13 mouse cellular contexts compared by ENCODE assay signal in the genomic region with DNA sequence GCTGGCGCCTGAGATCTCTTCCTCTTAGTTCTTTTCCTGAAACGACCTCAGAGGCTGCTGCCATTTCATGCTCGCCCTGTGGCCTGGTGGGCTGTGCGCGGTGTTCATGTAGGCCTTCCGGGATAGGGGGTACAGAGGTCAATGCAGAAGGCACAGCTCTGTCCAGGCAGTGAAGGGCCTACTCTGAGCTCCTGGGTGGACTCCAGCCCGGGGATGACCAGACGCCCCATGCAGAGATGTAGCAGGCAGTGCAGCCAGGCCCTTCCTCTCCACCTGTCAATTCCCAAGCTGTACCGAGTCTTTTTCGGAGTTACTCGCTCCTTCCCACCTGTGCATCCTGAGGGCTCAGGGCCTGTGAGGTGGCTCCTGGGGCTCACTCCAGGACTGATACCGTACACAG. TPM values are rescaled to one million over a fixed set of nuclear protein-coding genes. Genes with fewer than 3 reads are reported as not detected.
DNase-seq lines count a peak whose midpoint lies in the region; ATAC-seq and TF ChIP-seq lines count a peak whose summit lies in the region.
"Had no signal": no experiment of that assay in that cellular context is flagged by ENCODE, and none has a peak within 500 bp of the region (broad histone marks: within the 10 kb centered on the region; RNA-seq: fewer than 3 reads in every experiment).

No protein-coding gene starts in this region.

- no peak for TF ChIP-seq EP300 in stomach, postnatal 0 days (optimal IDR thresholded peaks at IDR 0.05)
- TF ChIP-seq EP300 in liver, postnatal 0 days (IDR thresholded peaks at IDR 0.05; ENCODE audit: low read depth) = no peak

- no peak overlapping the region for H3K9ac ChIP-seq in embryonic facial prominence, embryonic 13.5 days
- no peak overlapping the region for H3K9ac ChIP-seq in stomach, postnatal 0 days (ENCODE audit: low read length)
- H3K9ac ChIP-seq in forebrain, postnatal 0 days = no peak overlapping the region
- H3K9ac ChIP-seq in liver, postnatal 0 days (replicated peaks) = no peak overlapping the region
- H3K9ac ChIP-seq: forebrain, embryonic 12.5 days; neural tube, embryonic 12.5 days had no signal

- TF ChIP-seq POLR2A in kidney, adult 2 months (IDR thresholded peaks at IDR 0.05; ENCODE audit: low read depth, low read length) = no peak
- TF ChIP-seq POLR2A in testis, adult 2 months (IDR thresholded peaks at IDR 0.05; ENCODE audit: control insufficient read depth, low read depth, low read length) = no peak

- WGBS in kidney, adult 2 months = 64% methylated on average over 12 of the region's 12 CpGs
- 92% methylated on average over 12 of the region's 12 CpGs for WGBS in embryonic facial prominence, embryonic 13.5 days
- 91% methylated on average over 12 of the region's 12 CpGs for WGBS in stomach, postnatal 0 days
- 92% methylated on average over 12 of the region's 12 CpGs for WGBS in forebrain, postnatal 0 days
- WGBS in liver, postnatal 0 days (ENCODE audit: insufficient replicate concordance) = 89% methylated on average over 12 of the region's 12 CpGs

- no peak for TF ChIP-seq CTCF in kidney, adult 2 months (conservative IDR thresholded peaks at IDR 0.05; ENCODE audit: insufficient read depth, insufficient read length, low read depth, low read length)
- no peak for TF ChIP-seq CTCF in testis, adult 2 months (IDR thresholded peaks at IDR 0.05; ENCODE audit: control insufficient read depth, insufficient read depth, insufficient replicate concordance, low read depth, low read length)
- TF ChIP-seq CTCF in stomach, postnatal 0 days (IDR thresholded peaks at IDR 0.05; ENCODE audit: low read depth) = no peak
- TF ChIP-seq CTCF in forebrain, postnatal 0 days (IDR thresholded peaks at IDR 0.05; ENCODE audit: low read depth) = no peak
- no peak for TF ChIP-seq CTCF in liver, postnatal 0 days (IDR thresholded peaks at IDR 0.05; ENCODE audit: low read depth)

- ATAC-seq in embryonic facial prominence, embryonic 13.5 days (ENCODE audit: insufficient number of reproducible peaks, insufficient read depth, low FRiP score, low TSS enrichment, low read depth) = no peak
- ATAC-seq in stomach, postnatal 0 days (ENCODE audit: low FRiP score, low TSS enrichment) = no peak
- ATAC-seq in forebrain, postnatal 0 days = no peak
- no peak for ATAC-seq in liver, postnatal 0 days
- ATAC-seq: activated CD4-positive, CD25-positive, alpha-beta regulatory T cell, adult 4 months had no signal

- peaks cover 34% of the 10 kb centered on the region for H3K4me1 ChIP-seq in kidney, adult 2 months (ENCODE audit: control insufficient read depth, insufficient read depth, low read length)
- peaks cover 17% of the 10 kb centered on the region for H3K4me1 ChIP-seq in testis, adult 2 months (ENCODE audit: control insufficient read depth, insufficient read depth, low read length)
- H3K4me1 ChIP-seq in embryonic facial prominence, embryonic 13.5 days = no peaks in the 10 kb centered on the region; the same call in 1 of the 2 replicates
- no peaks in the 10 kb centered on the region for H3K4me1 ChIP-seq in stomach, postnatal 0 days (replicated peaks; ENCODE audit: control insufficient read depth, insufficient read depth)
- no peaks in the 10 kb centered on the region for H3K4me1 ChIP-seq in forebrain, postnatal 0 days (ENCODE audit: insufficient read depth)
- peaks cover 16% of the 10 kb centered on the region for H3K4me1 ChIP-seq in liver, postnatal 0 days (ENCODE audit: insufficient read depth)
- H3K4me1 ChIP-seq: forebrain, embryonic 12.5 days; neural tube, embryonic 12.5 days had no signal

- H3K4me2 ChIP-seq in embryonic facial prominence, embryonic 13.5 days = no peak overlapping the region
- no peak overlapping the region for H3K4me2 ChIP-seq in stomach, postnatal 0 days (replicated peaks; ENCODE audit: low read depth)
- no peak overlapping the region for H3K4me2 ChIP-seq in forebrain, postnatal 0 days (ENCODE audit: low read depth)
- no peak overlapping the region for H3K4me2 ChIP-seq in liver, postnatal 0 days (ENCODE audit: low read depth, low read length)
- H3K4me2 ChIP-seq: forebrain, embryonic 12.5 days; neural tube, embryonic 12.5 days had no signal

- H3K27ac ChIP-seq in kidney, adult 2 months (ENCODE audit: insufficient read depth, low read depth, low read length) = peak overlapping the region; percentile 74
- peak overlapping the region; percentile 87 for H3K27ac ChIP-seq in testis, adult 2 months (ENCODE audit: control insufficient read depth, insufficient read depth, low read depth, low read length)
- H3K27ac ChIP-seq in embryonic facial prominence, embryonic 13.5 days = 0 out of 2 replicates have a peak overlapping the region, but pooled peaks have one; percentile 11
- H3K27ac ChIP-seq in stomach, postnatal 0 days (replicated peaks) = peak overlapping the region; percentile 69
- no peak overlapping the region for H3K27ac ChIP-seq in forebrain, postnatal 0 days (ENCODE audit: low read depth, low read length)
- no peak overlapping the region; the same call in 1 of the 2 replicates for H3K27ac ChIP-seq in liver, postnatal 0 days (ENCODE audit: low read depth)
- H3K27ac ChIP-seq: forebrain, embryonic 12.5 days; neural tube, embryonic 12.5 days had no signal

- 0 out of 2 replicates have a peak, but pooled peaks cover 1% of the 10 kb centered on the region for H3K36me3 ChIP-seq in kidney, adult 2 months (ENCODE audit: control insufficient read depth, insufficient read depth, low read length)
- H3K36me3 ChIP-seq in testis, adult 2 months (ENCODE audit: control insufficient read depth, insufficient read depth, low read length) = peaks cover 2% of the 10 kb centered on the region; the same call in 1 of the 2 replicates
- peaks cover 74% of the 10 kb centered on the region for H3K36me3 ChIP-seq in embryonic facial prominence, embryonic 13.5 days
- H3K36me3 ChIP-seq in stomach, postnatal 0 days (ENCODE audit: control insufficient read depth, insufficient read depth, low read length) = peaks cover 24% of the 10 kb centered on the region
- H3K36me3 ChIP-seq in forebrain, postnatal 0 days (ENCODE audit: insufficient read depth) = peaks cover 57% of the 10 kb centered on the region
- H3K36me3 ChIP-seq in liver, postnatal 0 days (replicated peaks; ENCODE audit: insufficient read depth, low read length) = peaks cover 31% of the 10 kb centered on the region

- DNase-seq in kidney, adult 2 months = peak; percentile 62
- no peak for DNase-seq in kidney, adult 18-20 months
- no peak for DNase-seq in testis, postnatal 14 days (ENCODE audit: low spot score)
- no peak for DNase-seq in stomach, postnatal 0 days (ENCODE audit: low spot score)
- DNase-seq in forebrain, postnatal 0 days = no peak
- no peak for DNase-seq in liver, postnatal 0 days
- DNase-seq: right cerebral cortex, postnatal 14 days had no signal

- H3K27me3 ChIP-seq in kidney, adult 2 months (replicated peaks; ENCODE audit: control insufficient read depth, insufficient read depth, low read length) = no peaks in the 10 kb centered on the region
- H3K27me3 ChIP-seq in testis, adult 2 months (ENCODE audit: control insufficient read depth, insufficient read depth, low read length) = no peaks in the 10 kb centered on the region
- no peaks in the 10 kb centered on the region for H3K27me3 ChIP-seq in embryonic facial prominence, embryonic 13.5 days
- H3K27me3 ChIP-seq in stomach, postnatal 0 days (ENCODE audit: control insufficient read depth, insufficient read depth, low read length) = no peaks in the 10 kb centered on the region
- H3K27me3 ChIP-seq in forebrain, postnatal 0 days (ENCODE audit: insufficient read depth, low read length) = no peaks in the 10 kb centered on the region
- H3K27me3 ChIP-seq in liver, postnatal 0 days (ENCODE audit: insufficient read depth, low read length) = no peaks in the 10 kb centered on the region
- H3K27me3 ChIP-seq: forebrain, embryonic 12.5 days; megakaryocyte, embryonic 14.5 days; neural tube, embryonic 12.5 days had no signal

- H3K9me3 ChIP-seq in embryonic facial prominence, embryonic 13.5 days = no peaks in the 10 kb centered on the region
- H3K9me3 ChIP-seq in stomach, postnatal 0 days (ENCODE audit: control insufficient read depth, low read length) = no peaks in the 10 kb centered on the region
- H3K9me3 ChIP-seq in forebrain, postnatal 0 days (ENCODE audit: low read length) = no peaks in the 10 kb centered on the region
- H3K9me3 ChIP-seq in liver, postnatal 0 days (ENCODE audit: low read length) = no peaks in the 10 kb centered on the region
- H3K9me3 ChIP-seq: forebrain, embryonic 12.5 days; megakaryocyte, embryonic 14.5 days; neural tube, embryonic 12.5 days had no signal

- H3K4me3 ChIP-seq in kidney, adult 2 months (ENCODE audit: insufficient read depth, low read depth, low read length) = no peak overlapping the region
- peak overlapping the region; percentile 75 for H3K4me3 ChIP-seq in testis, adult 2 months (ENCODE audit: control insufficient read depth, low read depth, low read length)
- no peak overlapping the region for H3K4me3 ChIP-seq in embryonic facial prominence, embryonic 13.5 days
- H3K4me3 ChIP-seq in stomach, postnatal 0 days (ENCODE audit: low read depth, low read length) = no peak overlapping the region
- H3K4me3 ChIP-seq in forebrain, postnatal 0 days (ENCODE audit: low read depth, low read length) = no peak overlapping the region
- H3K4me3 ChIP-seq in liver, postnatal 0 days (ENCODE audit: low read depth, low read length) = no peak overlapping the region
- H3K4me3 ChIP-seq: forebrain, embryonic 12.5 days; megakaryocyte, embryonic 14.5 days; neural tube, embryonic 12.5 days had no signal

RNA-seq across cellular contexts. Expression of a gene that starts 43.9 kb away (rescaled TPM):
- polyA plus RNA-seq in kidney, adult 2 months (2012; rRNA removed) = 21.4 and 26.5 TPM in 2 replicates
- polyA plus RNA-seq in testis, adult 2 months (2012; rRNA removed) = 139 and 142 TPM in 2 replicates
- polyA plus RNA-seq in embryonic facial prominence, embryonic 13.5 days (2015; fragmentation: Nextera tagmentation; extraction: Ambion mirVana) = 45.3 and 49.9 TPM in 2 replicates
- polyA plus RNA-seq in stomach, postnatal 0 days (2015; fragmentation: Nextera tagmentation; extraction: Ambion mirVana) = 57.0 and 60.3 TPM in 2 replicates
- total RNA-seq in forebrain, postnatal 0 days (2014; rRNA removed) = 41.0 and 41.2 TPM in 2 replicates
- 32.0 and 33.7 TPM in 2 replicates for polyA plus RNA-seq in forebrain, postnatal 0 days (2015; fragmentation: Nextera tagmentation; extraction: Ambion mirVana)
- polyA plus RNA-seq in liver, postnatal 0 days (2015; fragmentation: Nextera tagmentation; extraction: Ambion mirVana) = 9.6 and 9.9 TPM in 2 replicates

RNA-seq across cellular contexts. Expression of a gene that starts 54.6 kb away (rescaled TPM):
- 53.5 and 56.0 TPM in 2 replicates for polyA plus RNA-seq in kidney, adult 2 months (2012; rRNA removed)
- 2.3 and 3.0 TPM in 2 replicates for polyA plus RNA-seq in testis, adult 2 months (2012; rRNA removed)
- 0.53 and 2.2 TPM in 2 replicates for polyA plus RNA-seq in embryonic facial prominence, embryonic 13.5 days (2015; fragmentation: Nextera tagmentation; extraction: Ambion mirVana)
- polyA plus RNA-seq in stomach, postnatal 0 days (2015; fragmentation: Nextera tagmentation; extraction: Ambion mirVana) = 23.0 and 24.4 TPM in 2 replicates
- total RNA-seq in forebrain, postnatal 0 days (2014; rRNA removed) = 3.3 and 11.6 TPM in 2 replicates
- 3.7 and 4.9 TPM in 2 replicates for polyA plus RNA-seq in forebrain, postnatal 0 days (2015; fragmentation: Nextera tagmentation; extraction: Ambion mirVana)
- 0.13 and 0.25 TPM in 2 replicates for polyA plus RNA-seq in liver, postnatal 0 days (2015; fragmentation: Nextera tagmentation; extraction: Ambion mirVana)
- polyA plus RNA-seq: activated CD4-positive, CD25-positive, alpha-beta regulatory T cell, adult 4 months had no signal

Comparison
In these comparisons a context has a peak if more than half of its experiments do, and no peak if none do; other contexts are left out.
1. H3K27ac ChIP-seq: peak in kidney, adult 2 months (single experiment), testis, adult 2 months (single experiment), embryonic facial prominence, embryonic 13.5 days (single experiment) and stomach, postnatal 0 days (single experiment); none in forebrain, postnatal 0 days (single experiment) and liver, postnatal 0 days (single experiment).